Mouse (Mus musculus) lung, adult 2 months (tissue): Measurements from ENCODE around the gene Plpp3.

Experiments used
- CTCF ChIP-seq: fragments of 200-500 bp; IDR thresholded peaks from 2 replicates; pipeline ENCODE4 v1.5.1; 2011; ENCODE audit warnings: mild to moderate bottlenecking, low read length, control low read depth; ENCODE audit not compliant: insufficient read depth
- POLR2A ChIP-seq: fragments of 200-500 bp; IDR thresholded peaks from 2 replicates; pipeline ENCODE4 v1.6.1; 2011; ENCODE audit warnings: low read depth, mild to moderate bottlenecking, control low read depth, low read length, borderline replicate concordance; ENCODE audit errors: extremely low read depth

DNA sequence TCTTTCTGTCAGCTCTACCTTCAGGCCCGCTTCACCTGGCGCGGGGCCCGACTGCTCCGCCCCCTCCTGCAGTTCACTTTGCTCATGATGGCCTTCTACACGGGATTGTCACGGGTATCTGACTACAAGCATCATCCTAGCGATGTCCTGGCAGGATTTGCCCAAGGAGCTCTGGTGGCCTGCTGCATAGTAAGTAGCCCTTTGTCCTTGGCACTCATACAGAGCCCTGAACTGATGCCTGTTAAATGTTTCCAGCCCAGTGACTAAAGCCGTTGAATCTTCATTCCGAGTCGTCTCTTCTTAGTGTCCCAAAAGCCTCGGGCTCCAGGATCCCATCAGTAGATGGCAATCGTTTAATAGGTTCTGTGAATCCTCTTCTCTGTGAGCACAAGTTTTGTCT is 62.2 kb downstream of the Plpp3 start:
- TF ChIP-seq POLR2A (no peak), CTCF (no peak)
